Mouse (Mus musculus) small intestine, adult 2 months (tissue): ENCODE measurements at regions not wholly inside any gene's neighbourhood (a gene's known extent, or its start where the extent isn't known, plus 50 kb on each side); places are given as distances from the start of the nearest gene placed in this dataset.

ENCODE experiments used
- CTCF ChIP-seq: fragments of 200-500 bp; IDR thresholded peaks from 2 replicates; pipeline ENCODE4 v1.5.1; 2012; ENCODE audit warnings: low read depth, mild to moderate bottlenecking, control low read depth, inconsistent platforms, low read length, moderate library complexity, mixed read lengths; ENCODE audit not compliant: insufficient replicate concordance, insufficient read length; ENCODE audit errors: extremely low read depth
- POLR2A ChIP-seq: fragments of 200-500 bp; IDR thresholded peaks from 2 replicates; pipeline ENCODE4 v1.6.1; 2012; ENCODE audit warnings: low read depth, mild to moderate bottlenecking, control low read depth, inconsistent platforms, low read length, moderate library complexity

- TF ChIP-seq CTCF (no peak), POLR2A (no peak)
These were observed 90.2 kb upstream of the Pcgf5 start for GRCm38 (mm10) chr19:36257748-36258538.
